Mouse (Mus musculus) gonadal fat pad, adult 2 months (tissue): ENCODE results near the gene Snd1. TPM values are rescaled to one million over a fixed set of nuclear protein-coding genes. Genes with fewer than 3 reads are reported as not detected.

Source experiments
- DNase-seq: peaks from one replicate; pipeline ENCODE4 v3.0.0-alpha.2; 2012; ENCODE audit warnings: low read depth
- polyA plus RNA-seq: library from polyadenylated mRNA; depleted of rRNA; stranded (reverse); fragments of >200 nt; gene quantifications from 2 replicates; pipeline ENCODE4 v1.2.3, GENCODE M21; 2012

Gene Snd1
- polyA plus RNA-seq, 1 experiment, result 120 TPM

DNA sequence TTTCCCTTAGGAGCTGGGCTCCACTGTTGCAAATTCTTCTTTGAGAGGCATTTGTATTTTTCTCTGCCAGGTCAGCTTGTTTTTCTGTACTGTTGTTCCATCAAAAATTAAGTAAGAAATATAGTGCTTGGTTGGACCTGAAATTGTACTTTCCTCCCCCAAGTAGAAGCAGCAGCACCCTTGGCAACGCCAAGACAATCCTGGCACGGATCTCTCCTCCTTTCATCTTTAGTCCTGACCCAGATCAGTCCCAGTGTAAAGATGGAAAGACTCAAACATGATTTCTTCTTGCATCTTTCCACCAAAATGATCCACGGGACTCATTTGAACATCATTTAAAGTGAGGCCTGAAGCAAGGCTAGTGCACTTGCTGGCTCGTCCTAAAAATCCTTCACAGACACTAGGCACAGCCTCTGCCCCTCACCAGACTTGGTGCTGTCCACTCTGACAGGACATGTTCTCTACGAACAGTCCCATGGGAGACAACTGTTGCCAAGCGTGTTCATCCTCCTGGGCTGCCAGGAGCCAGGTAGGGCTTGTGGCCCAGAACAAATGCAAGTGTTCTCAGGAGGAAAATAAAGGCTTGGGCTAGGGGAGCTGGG is 328.8 kb downstream of the Snd1 start:
- no peak for DNase-seq

DNA sequence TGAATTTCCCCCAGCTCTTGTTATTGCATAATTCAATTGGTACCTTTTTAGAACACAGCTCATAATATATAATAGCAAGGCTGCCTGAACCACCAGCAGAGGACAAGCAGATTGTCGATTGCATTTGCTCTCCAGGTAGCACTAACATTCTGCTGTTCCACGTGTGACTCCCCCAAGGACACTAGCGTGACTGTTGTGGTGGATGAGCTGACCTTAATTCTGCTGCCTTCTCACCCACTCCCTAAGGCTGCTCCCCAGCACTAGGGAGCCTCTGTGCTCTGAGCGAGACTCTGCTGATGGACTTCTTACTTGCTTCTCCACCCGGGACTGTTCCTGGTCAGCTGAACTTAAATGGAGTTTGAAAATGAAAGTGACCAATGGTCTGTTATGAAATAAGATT is 329.8 kb downstream of the Snd1 start:
- DNase-seq, result no peak

DNA sequence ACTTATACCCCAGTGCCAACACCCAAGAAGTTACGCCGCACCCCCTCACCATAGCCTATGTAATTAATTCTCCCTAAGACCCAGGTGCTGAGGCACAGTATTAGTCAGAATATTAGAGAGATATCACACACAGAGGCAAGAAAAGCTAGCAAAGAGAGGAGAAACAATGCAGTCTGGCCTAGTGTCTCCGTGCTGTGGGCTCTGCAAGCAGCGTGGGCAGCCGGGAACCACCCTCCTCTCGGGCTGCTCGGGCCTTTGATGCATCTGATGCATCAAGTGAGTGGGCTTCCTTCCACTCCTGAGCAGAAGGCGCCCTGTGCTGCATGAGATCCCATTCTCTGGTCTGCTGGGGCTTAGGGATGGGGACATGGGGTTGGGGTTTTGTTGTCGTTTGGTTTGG is 338.1 kb downstream of the Snd1 start:
- no peak for DNase-seq

DNA sequence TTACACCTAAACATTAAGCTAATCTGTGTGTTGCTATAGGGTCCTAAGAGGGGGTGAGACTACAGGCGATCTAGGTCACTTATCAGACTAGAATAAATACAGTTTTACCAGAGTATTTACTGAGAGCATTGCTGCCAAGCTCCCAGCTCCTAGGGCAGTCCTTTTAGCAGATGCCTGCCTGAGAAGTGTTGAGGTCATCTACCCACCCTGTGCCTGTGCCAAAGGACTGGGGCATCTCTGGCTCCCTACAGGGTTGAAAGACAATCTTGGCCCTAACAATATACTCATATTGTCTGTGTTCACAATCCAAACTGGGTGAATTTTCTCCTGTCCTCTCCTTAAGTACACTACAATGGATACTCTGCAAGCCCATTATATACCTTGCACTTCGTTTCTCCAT is 340.0 kb downstream of the Snd1 start:
- DNase-seq, result no peak

DNA sequence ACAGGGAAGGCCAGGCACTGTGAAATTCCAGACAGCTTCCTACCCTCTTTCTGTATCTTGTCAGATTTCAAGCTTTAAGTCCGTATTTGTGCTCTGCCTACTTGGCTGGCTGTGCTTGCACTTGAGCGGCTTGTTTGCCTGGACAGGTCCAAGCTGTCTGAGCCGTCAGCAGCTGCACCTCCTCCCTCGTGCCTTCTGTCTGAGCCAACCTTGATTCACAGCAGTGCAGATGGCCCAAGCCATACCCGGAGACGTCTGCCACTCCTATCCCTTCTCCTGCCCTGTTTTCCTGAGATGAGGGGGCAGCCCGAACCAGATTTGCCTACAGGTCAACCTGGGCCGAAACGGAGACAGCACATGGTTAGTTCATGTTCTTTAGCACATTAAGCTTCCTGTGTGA is 342.1 kb downstream of the Snd1 start:
- DNase-seq, result no peak

DNA sequence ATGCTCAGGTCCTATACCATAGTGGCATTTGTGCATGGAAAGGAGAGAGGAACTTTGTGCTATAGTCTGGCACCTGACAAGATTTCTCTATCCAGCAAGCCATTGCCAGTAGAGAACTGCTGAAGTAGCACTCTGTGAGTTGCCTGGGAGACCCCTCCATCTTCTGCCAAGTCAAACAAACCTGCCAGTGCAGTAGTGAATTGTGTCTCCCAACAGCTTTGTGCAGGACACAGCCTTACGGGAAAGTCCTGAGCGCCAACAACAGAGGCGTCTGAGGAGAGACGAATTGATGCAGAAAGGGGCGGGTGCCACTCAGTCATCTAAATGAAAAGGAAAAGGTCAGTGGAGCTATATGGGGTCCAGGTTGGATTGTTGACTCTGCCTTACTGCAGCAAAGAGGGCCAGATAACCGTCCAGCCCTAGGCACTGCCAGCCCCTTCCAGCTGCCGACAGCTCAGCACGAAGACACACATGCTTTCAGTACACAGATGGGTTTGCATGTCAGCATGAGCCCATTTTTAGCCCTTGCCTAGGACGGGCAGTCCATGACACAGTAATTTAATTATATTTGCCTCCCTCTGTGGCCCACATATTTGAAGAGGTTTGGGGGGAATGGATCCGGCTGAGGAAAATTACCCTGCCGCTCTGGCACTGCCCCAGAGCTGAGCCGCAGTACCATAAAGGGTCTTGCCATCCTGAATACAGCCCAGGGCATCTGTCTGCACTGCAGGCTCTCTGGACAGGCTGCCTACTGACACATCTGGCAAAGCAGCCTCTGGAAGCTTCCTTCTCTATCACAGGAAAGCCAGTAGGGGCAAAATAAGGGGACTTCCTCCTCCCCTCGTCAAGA is 344.8 kb downstream of the Snd1 start:
- no peak for DNase-seq

DNA sequence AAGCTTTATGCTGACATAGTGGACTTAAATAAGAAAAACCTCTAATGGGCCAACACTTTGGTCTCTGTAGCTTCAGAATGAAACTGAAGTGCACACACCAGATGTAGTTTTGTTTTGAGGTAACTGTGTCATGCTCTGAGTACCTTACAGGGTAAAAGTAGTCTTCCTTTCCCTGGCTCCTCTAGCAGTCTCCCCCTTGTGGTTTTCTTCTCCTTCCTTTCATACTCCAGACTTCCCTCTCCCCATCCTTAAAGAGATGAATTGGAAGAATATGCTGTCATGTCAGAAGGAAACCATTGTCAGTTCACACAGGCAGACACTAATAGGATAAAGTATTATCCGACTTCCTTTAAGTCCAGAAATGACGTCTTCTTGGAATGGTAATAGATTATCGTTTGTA is 347.4 kb downstream of the Snd1 start:
- DNase-seq, result no peak

DNA sequence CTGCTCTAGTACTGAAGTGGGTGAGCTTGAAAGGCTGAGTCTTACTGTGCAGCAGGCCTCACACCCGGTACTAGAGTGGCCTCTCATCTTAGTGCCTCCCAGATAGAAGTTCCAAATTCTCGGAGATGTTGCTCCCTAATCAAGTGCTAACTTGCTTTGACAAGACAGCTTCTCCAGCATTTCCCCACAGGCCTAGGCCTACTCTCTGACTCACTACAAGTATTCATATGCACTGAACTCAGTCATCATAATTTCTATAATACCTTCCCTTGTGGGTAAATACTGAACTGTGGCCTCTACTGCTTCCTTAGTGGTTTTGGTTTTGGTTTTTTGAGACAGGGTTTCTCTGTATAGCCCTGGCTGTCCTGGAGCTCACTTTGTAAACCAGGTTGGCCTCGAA is 348.4 kb downstream of the Snd1 start:
- DNase-seq, result peak; percentile 56

DNA sequence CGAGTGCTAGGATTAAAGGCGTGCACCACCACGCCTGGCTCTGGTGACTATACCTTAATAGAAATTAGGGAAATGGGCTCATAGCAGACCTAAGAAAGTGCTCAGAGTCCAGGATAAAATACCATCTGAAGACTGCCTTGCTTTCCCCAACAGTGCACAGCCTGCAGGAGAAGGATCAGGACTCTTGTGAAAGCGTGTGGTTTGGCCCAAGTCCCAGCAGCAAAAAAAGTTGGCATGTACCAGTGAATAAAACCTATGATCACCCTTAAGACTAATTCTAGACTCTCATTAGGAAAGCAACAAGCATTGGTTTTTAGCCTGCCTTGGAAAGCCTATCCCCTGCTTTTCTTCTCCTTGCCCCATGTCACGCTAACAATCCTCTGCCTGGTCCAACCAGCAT is 348.9 kb downstream of the Snd1 start:
- peak; percentile 68 for DNase-seq

DNA sequence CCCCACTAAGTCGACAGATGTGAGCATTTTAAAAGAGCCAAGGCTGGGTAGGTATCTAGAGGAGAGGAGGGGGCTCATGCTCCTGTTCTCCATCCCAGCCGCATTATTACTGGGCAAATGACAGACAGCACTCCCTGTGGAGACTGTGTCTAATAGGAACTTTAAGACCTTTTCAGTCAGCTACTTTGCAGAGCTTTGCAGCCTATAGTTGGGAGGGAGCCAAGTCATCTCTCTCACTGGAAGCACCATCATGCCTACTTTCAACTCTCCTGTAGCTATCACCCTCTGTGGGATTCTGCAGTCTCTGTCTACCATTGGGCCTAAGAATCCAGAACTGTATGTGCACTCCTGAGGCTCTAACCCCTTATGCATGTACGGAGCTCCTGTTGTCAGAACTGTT is 351.0 kb downstream of the Snd1 start:
- no peak for DNase-seq

DNA sequence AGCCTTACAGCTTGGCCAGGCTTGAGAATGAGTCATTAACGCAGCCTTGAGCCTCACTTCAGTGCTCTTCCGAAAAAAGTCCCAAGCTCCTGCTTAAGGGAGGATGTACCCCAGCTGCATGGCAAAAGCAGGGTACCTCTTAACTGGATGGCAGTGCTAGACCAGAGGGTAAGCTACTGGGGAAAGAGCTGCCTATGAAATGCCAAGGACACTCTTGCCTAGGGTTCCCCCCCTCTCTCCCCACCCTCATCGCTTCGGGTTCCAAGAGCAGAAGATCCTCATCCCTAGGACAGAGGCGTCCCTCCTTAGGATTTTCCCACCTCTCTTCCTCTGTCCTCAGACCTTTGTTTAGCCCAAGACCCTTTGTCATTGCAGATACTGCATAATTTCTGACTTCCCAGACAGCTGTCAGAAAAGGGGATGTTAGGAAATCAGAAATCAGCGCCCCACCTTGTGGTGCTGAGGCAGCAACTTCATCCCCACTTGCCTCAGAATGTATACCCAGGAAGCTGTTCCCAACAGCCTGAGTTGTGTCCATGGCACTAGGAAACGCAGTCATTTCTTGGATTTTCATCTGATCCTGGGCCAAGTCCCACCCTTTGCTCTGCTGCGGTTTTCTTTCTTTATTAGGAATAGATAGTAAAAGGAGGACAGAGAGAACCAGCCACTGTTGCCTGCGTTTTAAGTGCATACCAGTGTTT is 351.9 kb downstream of the Snd1 start:
- DNase-seq, result no peak

DNA sequence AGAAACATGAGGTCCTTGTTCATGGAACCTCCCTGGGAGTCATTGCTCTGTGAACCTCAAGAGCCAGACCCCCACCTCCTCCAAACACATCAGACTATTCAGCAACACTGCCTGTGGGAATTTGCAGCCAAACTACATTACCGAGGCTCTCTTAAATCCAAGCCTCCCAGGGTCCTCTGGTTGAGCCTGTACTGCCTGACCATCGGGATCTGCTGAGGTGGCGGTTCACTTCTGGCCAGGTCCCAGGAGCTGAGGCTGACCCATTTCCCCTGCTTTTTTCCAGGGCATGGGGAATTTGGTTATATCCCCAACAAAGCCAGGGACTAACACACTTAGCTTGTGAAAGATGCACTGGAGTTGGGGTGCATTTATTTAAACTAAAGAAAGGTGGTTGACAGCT is 352.6 kb downstream of the Snd1 start:
- DNase-seq, result no peak

DNA sequence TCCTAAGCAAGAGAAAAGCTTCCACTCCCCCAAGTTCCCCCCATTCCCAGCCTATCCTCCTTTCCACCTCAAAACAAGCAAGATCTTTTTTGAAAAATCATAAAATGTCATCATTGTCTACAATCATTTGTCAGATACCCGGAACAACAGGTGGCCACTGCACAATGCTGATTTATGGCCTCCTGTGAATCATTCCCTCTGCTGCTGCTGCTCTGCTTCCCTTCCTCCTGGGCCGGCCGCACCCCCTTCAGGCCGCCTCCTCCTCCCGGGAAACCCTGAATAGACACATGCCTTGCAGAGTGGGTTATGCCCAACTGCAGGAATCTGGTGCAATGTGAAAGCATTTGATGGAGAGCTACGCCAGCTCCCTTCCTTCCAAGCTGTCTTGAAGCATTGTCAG is 353.7 kb downstream of the Snd1 start:
- DNase-seq, result no peak

DNA sequence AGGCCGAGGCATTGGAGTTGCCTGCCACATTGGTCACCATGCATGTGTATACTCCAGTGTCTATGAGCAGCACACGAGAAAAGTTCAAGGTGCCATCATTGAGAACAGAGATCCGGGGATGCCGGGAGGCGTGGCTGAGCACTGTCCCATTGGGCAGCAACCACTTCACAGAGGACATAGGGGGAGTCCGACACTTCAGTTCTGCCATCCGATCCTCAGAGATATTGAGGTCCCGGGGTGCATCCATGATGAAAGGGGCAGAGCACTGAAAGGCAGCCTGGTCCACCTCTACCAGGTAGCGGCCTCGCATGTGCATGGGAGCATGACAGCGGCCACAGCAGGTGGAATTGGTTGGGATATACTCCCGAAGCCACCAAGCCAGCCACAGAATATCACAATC is 355.4 kb downstream of the Snd1 start:
- no peak for DNase-seq

DNA sequence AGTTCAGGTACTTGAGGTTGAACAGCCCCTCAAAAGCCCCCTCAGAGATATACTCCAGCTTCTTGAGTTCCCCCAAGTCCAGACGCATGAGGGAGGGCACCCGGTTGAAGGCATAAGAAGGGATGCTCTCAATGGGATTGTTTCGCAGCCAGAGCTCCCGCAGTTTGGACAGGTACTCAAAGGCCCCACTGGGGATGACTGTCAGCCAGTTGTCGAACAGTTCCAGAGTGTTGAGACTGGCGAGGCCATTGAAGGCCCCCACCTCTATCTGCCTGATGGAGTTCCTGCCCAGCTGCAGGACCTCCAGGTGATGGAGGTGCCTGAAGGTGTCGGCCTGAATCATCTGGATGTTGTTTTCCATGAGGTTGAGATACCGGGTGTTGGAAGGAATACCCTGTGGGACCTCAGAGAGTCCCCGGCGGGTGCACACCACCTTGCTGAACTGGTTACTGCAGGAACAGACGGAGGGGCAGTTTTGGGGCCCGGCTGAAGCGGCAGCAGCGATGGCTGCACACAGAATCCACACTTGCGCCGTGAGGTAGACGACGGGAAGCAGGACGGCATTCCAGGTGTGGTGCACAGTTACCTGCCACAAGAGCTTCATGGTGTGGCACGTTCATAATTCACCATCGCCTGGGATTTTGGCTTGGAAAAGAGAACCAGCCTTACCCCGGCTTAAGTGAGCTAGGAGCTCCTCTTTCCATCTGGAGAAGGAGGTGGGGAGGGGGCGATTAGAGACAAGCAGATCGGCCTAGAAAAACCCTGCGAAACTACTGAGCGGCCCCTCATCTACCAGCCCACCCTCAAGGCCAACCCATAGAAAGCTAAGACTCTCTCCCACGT is 356.3 kb downstream of the Snd1 start, which contains the start of gene Lrrc4:
Gene Lrrc4 (minus strand): TSS at position 737 of the 843 bp plus-strand sequence.
- DNase-seq, result no peak

DNA sequence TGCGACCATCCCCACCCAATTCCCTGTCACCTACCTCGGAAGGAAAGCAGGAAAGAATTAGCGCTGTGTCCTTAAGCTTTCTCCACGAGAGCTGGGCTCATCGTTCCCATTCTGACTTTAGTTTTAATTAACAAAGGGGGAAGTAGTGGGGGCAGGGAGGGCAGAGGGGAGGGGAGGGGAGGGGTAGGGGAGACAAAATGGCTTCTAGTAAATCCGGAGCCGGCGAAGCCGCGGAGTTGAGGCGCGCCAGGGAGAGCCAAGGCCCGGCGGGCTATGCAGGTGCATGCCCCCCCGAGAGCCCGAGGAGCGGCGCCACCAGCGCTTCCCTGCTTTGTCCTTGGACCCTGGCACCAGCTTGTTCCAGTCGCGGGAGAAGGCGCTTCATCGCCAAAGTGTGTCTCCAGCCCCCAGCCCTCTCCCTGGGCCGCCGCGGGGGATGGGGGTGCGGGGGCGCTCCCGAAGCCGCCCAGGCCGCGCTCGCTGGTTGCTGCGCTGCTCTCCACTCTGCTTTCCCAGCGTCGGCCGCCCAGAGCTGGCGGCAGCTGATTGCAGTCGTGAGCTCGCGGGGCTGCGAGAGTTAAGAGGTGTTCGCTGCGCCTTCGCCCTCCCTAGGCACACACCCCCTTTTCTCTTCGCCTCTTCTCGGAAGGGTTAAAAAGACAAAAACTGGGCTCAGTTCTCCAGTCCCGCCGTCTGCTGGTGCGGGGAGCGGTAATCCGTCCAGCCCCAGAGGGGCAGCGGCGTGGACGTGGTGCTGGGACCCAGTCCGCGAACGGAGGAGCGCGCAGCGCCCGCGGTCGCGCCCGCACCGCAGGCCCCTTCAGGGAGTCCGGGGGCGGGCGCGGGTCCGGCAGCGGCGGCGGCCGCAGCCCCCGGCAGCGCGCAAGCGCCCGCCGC is 357.2 kb downstream of the Snd1 start:
- no peak for DNase-seq

DNA sequence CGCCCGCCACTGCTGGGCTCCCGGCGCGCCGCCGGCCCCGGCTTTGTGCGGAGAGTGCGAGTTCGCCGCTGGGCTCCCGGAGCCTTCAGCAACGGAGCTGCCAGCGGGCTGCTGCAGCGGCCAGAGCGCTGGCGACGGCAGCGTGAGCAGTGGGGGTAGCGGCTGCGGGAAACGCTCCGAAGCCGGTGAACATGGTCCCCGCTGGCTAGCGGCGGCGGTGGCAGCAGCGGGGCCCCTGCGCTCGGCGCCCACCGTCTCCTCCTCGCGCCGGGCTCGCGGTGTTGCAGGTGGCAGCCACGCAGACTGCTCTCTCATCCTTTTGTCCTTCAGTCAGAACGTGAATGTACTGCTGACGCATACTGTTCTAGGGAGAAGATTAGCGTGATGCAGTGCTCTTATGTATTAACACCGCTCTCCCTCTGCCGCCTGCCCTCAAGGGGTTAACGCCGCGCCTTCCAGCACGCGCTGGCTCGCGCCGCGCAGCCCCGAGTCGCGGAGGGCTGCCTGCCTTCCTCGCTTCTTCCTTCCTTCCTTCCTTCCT is 357.9 kb downstream of the Snd1 start:
- no peak for DNase-seq

DNA sequence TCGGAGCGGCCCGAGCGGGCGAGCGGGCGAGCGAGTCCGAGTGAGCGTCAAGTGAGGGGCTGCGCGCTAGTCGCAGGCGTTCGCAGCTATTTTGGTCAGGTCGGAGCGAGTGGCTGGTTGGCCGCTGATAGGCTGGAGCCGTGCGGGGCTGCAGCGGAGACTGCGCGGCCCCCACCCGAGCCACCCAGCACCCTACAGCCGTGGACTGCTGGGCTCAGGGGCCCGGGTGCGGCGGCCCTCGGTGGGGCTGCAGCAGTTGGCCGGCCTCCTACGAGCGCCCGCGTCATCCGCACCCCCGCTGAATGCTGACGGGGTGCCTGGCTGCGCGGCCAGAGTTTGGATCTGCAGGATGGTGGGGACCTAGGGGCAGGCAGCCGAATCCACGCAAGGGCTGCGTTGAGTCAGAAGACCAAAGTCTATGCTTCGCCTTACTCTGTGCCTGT is 358.5 kb downstream of the Snd1 start:
- no peak for DNase-seq

DNA sequence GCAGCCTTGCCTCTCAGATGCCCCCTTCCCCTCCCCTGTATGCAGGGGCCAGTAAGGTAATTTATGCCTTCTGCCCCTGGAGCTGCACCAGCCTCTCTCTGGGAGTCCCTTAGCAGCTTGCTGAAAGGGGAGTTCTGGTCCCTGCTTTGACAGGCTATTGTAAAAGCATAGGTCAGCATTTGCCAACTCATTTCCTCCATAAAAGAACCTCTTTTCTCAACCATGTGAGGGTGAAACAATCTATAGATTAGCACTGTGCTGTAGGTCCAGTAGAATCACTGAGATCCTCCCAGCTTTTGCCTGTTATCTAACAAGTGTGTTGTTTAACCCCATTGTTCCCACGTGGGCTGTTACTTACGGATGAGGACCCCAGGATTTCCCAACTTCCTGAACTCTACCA is 359.1 kb downstream of the Snd1 start:
- no peak for DNase-seq

DNA sequence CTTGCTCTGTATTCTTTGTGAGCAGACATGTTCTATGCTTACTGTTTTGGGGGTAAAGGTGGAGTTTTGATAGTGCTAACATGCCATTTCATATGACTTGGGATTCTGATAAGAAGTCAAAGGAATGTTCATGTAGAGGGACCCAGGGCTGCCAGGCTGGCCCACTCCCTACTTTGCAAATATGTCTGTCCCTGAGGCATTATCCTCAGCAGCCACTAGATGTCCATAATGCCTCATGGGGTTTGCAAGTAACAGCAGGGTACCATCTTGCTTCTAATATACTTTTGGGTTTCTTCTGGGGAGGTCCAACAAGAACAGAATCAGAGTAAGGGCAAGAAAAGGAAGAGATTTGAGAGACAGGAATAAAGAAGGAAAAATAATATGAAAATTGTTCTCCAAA is 361.7 kb downstream of the Snd1 start:
- no peak for DNase-seq

DNA sequence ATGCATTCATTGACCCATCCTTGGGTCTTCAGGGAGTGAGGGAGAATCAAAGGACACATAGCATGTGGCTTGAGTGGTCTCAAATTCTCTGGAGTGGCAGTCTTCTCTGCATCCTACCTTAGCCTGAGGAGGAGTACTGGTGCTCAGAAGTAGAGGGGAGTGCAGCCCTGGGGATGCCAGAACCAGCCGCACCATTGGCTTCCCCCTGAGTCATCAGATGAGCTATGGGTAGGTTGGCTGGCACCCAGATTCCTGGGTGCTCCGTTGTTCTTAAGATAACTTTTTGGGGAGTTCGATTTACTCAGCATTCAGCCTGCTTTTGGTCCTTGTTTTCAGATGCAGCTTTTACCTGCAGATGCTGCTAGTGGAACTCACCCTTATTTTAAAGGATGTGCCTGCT is 366.6 kb downstream of the Snd1 start:
- DNase-seq, result no peak
